Mouse (Mus musculus) splenic B cell, adult 2 months (primary cell): ENCODE data around the gene Ino80b.

Experiments used
- DNase-seq: peaks from one replicate; pipeline ENCODE4 v3.0.0-alpha.2; 2011; ENCODE audit warnings: low read depth, low spot score
- H3K27me3 ChIP-seq: 2 replicates; pipeline ENCODE4 v1.6.1; 2012; ENCODE audit warnings: mild to moderate bottlenecking, low read length, moderate library complexity, mixed read lengths; ENCODE audit not compliant: control insufficient read depth, poor library complexity, insufficient read depth, severe bottlenecking
- H3K36me3 ChIP-seq: 2 replicates; pipeline ENCODE4 v1.6.1; 2012; ENCODE audit warnings: mild to moderate bottlenecking, low read length, moderate library complexity, mixed read lengths; ENCODE audit not compliant: control insufficient read depth, poor library complexity, insufficient read depth, severe bottlenecking

The Ino80b gene

GRCm38 (mm10) chr6:83116373-83117164 lies 8.7 kb downstream of the Ino80b start:
- peaks cover 3% of the 10 kb centered on the region; the same call in 1 of the 2 replicates for H3K36me3 ChIP-seq
- no peaks in the 10 kb centered on the region for H3K27me3 ChIP-seq
- DNase-seq = no peak

- no peaks in the 10 kb centered on the region for H3K27me3 ChIP-seq
- peaks cover 3% of the 10 kb centered on the region; the same call in 1 of the 2 replicates for H3K36me3 ChIP-seq
- DNase-seq = peak; percentile 43
These were observed 9.4 kb downstream of the Ino80b start for GRCm38 (mm10) chr6:83115682-83116372.

GRCm38 (mm10) chr6:83115011-83115671 lies 10.1 kb downstream of the Ino80b start, which contains the start of gene Mogs:
Gene Mogs, plus strand, starts transcription at chr6:83115496.
- peak; percentile 92 for DNase-seq
- peaks cover 3% of the 10 kb centered on the region; the same call in 1 of the 2 replicates for H3K36me3 ChIP-seq
- H3K27me3 ChIP-seq = no peaks in the 10 kb centered on the region

- DNase-seq = no peak
- Histone ChIP-seq H3K36me3 (peaks cover 3% of the 10 kb centered on the region; the same call in 1 of the 2 replicates), H3K27me3 (no peaks in the 10 kb centered on the region)
These were observed 13.6 kb downstream of the Ino80b start for GRCm38 (mm10) chr6:83111510-83112136.

- peaks cover 3% of the 10 kb centered on the region; the same call in 1 of the 2 replicates for H3K36me3 ChIP-seq
- H3K27me3 ChIP-seq = no peaks in the 10 kb centered on the region
- DNase-seq = peak; percentile 76
These were observed 16.2 kb downstream of the Ino80b start, which contains the start of gene Mrpl53 for GRCm38 (mm10) chr6:83108762-83109668. Gene Mrpl53, plus strand, starts transcription at chr6:83109040.

GRCm38 (mm10) chr6:83107566-83108400 lies 17.4 kb downstream of the Ino80b start:
- Histone ChIP-seq H3K36me3 (peaks cover 3% of the 10 kb centered on the region; the same call in 1 of the 2 replicates), H3K27me3 (no peaks in the 10 kb centered on the region)
- peak; percentile 85 for DNase-seq

GRCm38 (mm10) chr6:83104158-83104557 lies 21.1 kb downstream of the Ino80b start:
- peaks cover 3% of the 10 kb centered on the region; the same call in 1 of the 2 replicates for H3K36me3 ChIP-seq
- DNase-seq = no peak
- no peaks in the 10 kb centered on the region for H3K27me3 ChIP-seq

- Histone ChIP-seq H3K27me3 (no peaks in the 10 kb centered on the region), H3K36me3 (peaks cover 3% of the 10 kb centered on the region; the same call in 1 of the 2 replicates)
- no peak for DNase-seq
These were observed 22.0 kb downstream of the Ino80b start for GRCm38 (mm10) chr6:83103130-83103650.

- DNase-seq = peak; percentile 77
- H3K36me3 ChIP-seq = no peaks in the 10 kb centered on the region
- H3K27me3 ChIP-seq = no peaks in the 10 kb centered on the region
These were observed 23.3 kb downstream of the Ino80b start for GRCm38 (mm10) chr6:83101688-83102556.

- DNase-seq = peak; percentile 92
- Histone ChIP-seq H3K27me3 (no peaks in the 10 kb centered on the region), H3K36me3 (no peaks in the 10 kb centered on the region)
These were observed 23.9 kb downstream of the Ino80b start, which contains the start of the genes Ccdc142 and Gm42688 for GRCm38 (mm10) chr6:83101316-83101687. Gene Ccdc142, plus strand, starts transcription at chr6:83101601. Gene Gm42688, plus strand, starts transcription at chr6:83101617.

GRCm38 (mm10) chr6:83098411-83098810 lies 26.8 kb downstream of the Ino80b start:
- DNase-seq = no peak
- 0 out of 2 replicates have a peak, but pooled peaks cover 2% of the 10 kb centered on the region for H3K27me3 ChIP-seq
- no peaks in the 10 kb centered on the region for H3K36me3 ChIP-seq

- no peaks in the 10 kb centered on the region for H3K36me3 ChIP-seq
- no peak for DNase-seq
These were observed 29.3 kb downstream of the Ino80b start for GRCm38 (mm10) chr6:83095968-83096367.

More at GRCm38 (mm10) chr6:83095968-83096367, 29.3 kb downstream of the Ino80b start:
- H3K27me3 ChIP-seq = 0 out of 2 replicates have a peak, but pooled peaks cover 2% of the 10 kb centered on the region
